Mouse (Mus musculus): ENCODE results near the gene Gpc6. TPM values are rescaled to one million over a fixed set of nuclear protein-coding genes. Genes with fewer than 3 reads are reported as not detected.

Gene Gpc6
- total and polyA plus RNA-seq, 3 experiments, result not detected

DNA sequence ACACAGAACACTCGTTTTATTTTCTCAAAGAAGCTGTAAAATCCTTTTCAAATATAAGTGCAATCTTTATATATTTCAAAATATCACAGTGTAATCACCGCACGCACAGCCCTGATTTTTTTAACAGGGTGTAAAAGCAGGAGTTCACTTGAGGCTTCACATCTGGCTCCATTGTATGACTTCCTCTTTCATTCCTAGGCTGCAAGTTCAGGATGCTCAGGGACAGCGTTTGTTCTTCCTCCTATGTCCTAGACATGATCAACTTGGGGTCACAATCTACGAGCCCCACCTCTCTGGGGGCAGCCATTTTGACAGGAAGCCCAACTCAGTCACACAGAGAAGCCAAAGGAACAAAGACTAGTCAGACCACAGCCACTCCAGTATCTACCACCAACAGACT lies 1094.2 kb downstream of the Gpc6 start:
- Histone ChIP-seq H3K79me2 (replicated peaks; ENCODE audit: control insufficient read depth, extremely low read depth, insufficient read depth, poor library complexity, severe bottlenecking) (no peaks in the 10 kb centered on the region), H3K27ac (ENCODE audit: insufficient read depth, low read depth) (no peak overlapping the region), H3K27me3 (replicated peaks) (no peaks in the 10 kb centered on the region), H3K4me1 (ENCODE audit: control insufficient read depth in 1 of 2, insufficient read depth in 2 of 2) (peaks cover 5 to 6% of the 10 kb centered on the region in 2 experiments; a peak in 2 of 4 replicates), H3K9ac (ENCODE audit: insufficient read depth, low read depth) (no peak overlapping the region), H3K36me3 (replicated peaks in 1 of 2; ENCODE audit: control insufficient read depth in 1 of 2, insufficient read depth in 1 of 2, low read length in 1 of 2) (no peaks in the 10 kb centered on the region), H3K4me3 (replicated peaks in 1 of 3; ENCODE audit: low read depth in 2 of 3, low read length in 2 of 3, poor library complexity in 1 of 3) (no peak overlapping the region), H3K9me3 (replicated peaks; ENCODE audit: low read length) (no peaks in the 10 kb centered on the region), H3K4me2 (ENCODE audit: insufficient read depth, low read depth, poor library complexity, severe bottlenecking) (peak overlapping the region; percentile 15; the same call in 1 of the 2 replicates)
- in situ Hi-C loops (cut with MboI; ENCODE audit: low pct_ligation_motif_present, low pct_unique_long_range_greater_than_20kb, low sequenced_read_pairs), result loop anchor here (25.0 kb wide), 1 partner anchor 568 kb away; no protein-coding TSS in a partner anchor
- no peak for DNase-seq (ENCODE audit: extremely low read depth)
- dilution Hi-C loops (cut with MboI; ENCODE audit: extremely low pct_ligation_motif_present, extremely low pct_unique_long_range_greater_than_20kb, low sequenced_read_pairs), result no loop called here
- no peak for TF ChIP-seq ZMIZ1 (IDR thresholded peaks at IDR 0.05; ENCODE audit: low read depth, low read length)
- TF ChIP-seq MAFK (IDR thresholded peaks at IDR 0.05; ENCODE audit: insufficient replicate concordance, low read length), result no peak
- no peak for TF ChIP-seq KAT2A (IDR thresholded peaks at IDR 0.05; ENCODE audit: insufficient replicate concordance, low read length)
- no peak for TF ChIP-seq CHD2 (IDR thresholded peaks at IDR 0.05; ENCODE audit: low read length)
- TF ChIP-seq IRF4 (IDR thresholded peaks at IDR 0.05; ENCODE audit: low read depth, low read length), result no peak
- no peak for TF ChIP-seq NRF1 (IDR thresholded peaks at IDR 0.05; ENCODE audit: low read depth, low read length)
- no peak for TF ChIP-seq MYC (IDR thresholded peaks at IDR 0.05; ENCODE audit: low read depth, low read length)
- TF ChIP-seq MEF2A (IDR thresholded peaks at IDR 0.05; ENCODE audit: borderline replicate concordance, low read depth, low read length), result no peak
- TF ChIP-seq JUND (conservative IDR thresholded peaks at IDR 0.05; ENCODE audit: low read depth, low read length), result no peak
- no peak for TF ChIP-seq HCFC1 (IDR thresholded peaks at IDR 0.05; ENCODE audit: low read depth, low read length)
- TF ChIP-seq GABPA (IDR thresholded peaks at IDR 0.05; ENCODE audit: insufficient replicate concordance, low read depth, low read length), result no peak
- TF ChIP-seq PAX5 (IDR thresholded peaks at IDR 0.05; ENCODE audit: low read length), result no peak
- TF ChIP-seq USF2 (conservative IDR thresholded peaks at IDR 0.05; ENCODE audit: low read depth, low read length), result no peak
- TF ChIP-seq SMC3 (IDR thresholded peaks at IDR 0.05; ENCODE audit: low read depth, low read length), result no peak

DNA sequence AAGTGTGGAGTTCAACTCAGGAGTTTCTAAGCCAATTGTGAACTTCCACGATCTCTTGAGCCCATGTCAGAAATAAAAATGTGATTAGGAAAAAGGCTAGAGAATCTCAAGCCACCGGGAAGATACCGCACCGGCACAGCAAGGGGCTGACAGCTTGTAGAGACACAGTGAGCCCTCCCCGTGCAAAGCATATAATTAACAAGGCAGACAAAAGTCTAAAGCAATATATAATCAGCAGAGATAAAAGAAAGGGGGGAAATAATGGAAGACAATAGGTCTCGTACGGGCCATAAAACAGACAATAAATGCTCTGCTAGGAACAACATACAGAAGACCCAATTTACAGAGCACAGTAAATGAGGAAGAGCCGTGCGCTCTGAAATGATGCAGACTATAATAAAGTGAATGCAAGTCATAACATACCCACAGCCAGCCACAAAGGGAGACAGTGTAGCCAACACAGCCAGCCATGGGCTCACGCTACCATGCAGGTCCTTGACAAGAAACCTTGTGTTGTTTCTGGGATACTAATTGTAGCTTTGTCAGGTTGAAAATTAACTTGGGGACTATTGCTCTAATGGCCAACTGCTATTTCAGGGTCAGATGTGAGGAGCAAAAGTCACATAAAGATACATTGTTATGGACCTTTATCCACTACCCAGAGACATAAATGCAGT lies 1096.9 kb downstream of the Gpc6 start:
- TF ChIP-seq MAX (IDR thresholded peaks at IDR 0.05; ENCODE audit: low read length), result no peak
- TF ChIP-seq IRF4 (IDR thresholded peaks at IDR 0.05; ENCODE audit: low read depth, low read length), result no peak
- no peak for TF ChIP-seq CTCF (conservative IDR thresholded peaks at IDR 0.05 in 1 of 2, IDR thresholded peaks at IDR 0.05 in 1 of 2; ENCODE audit: low read depth in 2 of 2, low read length in 2 of 2)
- TF ChIP-seq CHD2 (IDR thresholded peaks at IDR 0.05; ENCODE audit: low read length), result no peak
- no peak for TF ChIP-seq ELF1 (IDR thresholded peaks at IDR 0.05; ENCODE audit: low read depth, low read length)
- TF ChIP-seq ETS1 (conservative IDR thresholded peaks at IDR 0.05; ENCODE audit: low read depth, low read length), result no peak
- TF ChIP-seq MXI1 (IDR thresholded peaks at IDR 0.05; ENCODE audit: low read depth, low read length), result no peak
- no peak for TF ChIP-seq USF1 (IDR thresholded peaks at IDR 0.05; ENCODE audit: low read depth, low read length)
- no peak for TF ChIP-seq ZNF384 (IDR thresholded peaks at IDR 0.05; ENCODE audit: low read depth, low read length)
- no peak for TF ChIP-seq RAD21 (IDR thresholded peaks at IDR 0.05; ENCODE audit: low read depth, low read length)
- TF ChIP-seq SMC3 (IDR thresholded peaks at IDR 0.05; ENCODE audit: low read depth, low read length), result no peak
- no peak for TF ChIP-seq GABPA (IDR thresholded peaks at IDR 0.05; ENCODE audit: insufficient replicate concordance, low read depth, low read length)
- no peak for TF ChIP-seq ZC3H11A (IDR thresholded peaks at IDR 0.05; ENCODE audit: low read depth, low read length)
- TF ChIP-seq MYC (IDR thresholded peaks at IDR 0.05; ENCODE audit: low read depth, low read length), result no peak
- no peak for TF ChIP-seq MEF2A (IDR thresholded peaks at IDR 0.05; ENCODE audit: borderline replicate concordance, low read depth, low read length)
- TF ChIP-seq POLR2A (IDR thresholded peaks at IDR 0.05; ENCODE audit: low read depth, low read length), result no peak
- no peak for TF ChIP-seq UBTF (IDR thresholded peaks at IDR 0.05; ENCODE audit: low read depth, low read length)
- H3K79me2 ChIP-seq (replicated peaks; ENCODE audit: control insufficient read depth, extremely low read depth, insufficient read depth, poor library complexity, severe bottlenecking), result no peaks in the 10 kb centered on the region
- H3K4me3 ChIP-seq (replicated peaks in 1 of 3; ENCODE audit: low read depth in 2 of 3, low read length in 2 of 3, poor library complexity in 1 of 3), result no peak overlapping the region
- no peaks in the 10 kb centered on the region for H3K27me3 ChIP-seq (replicated peaks)
- H3K36me3 ChIP-seq (replicated peaks in 1 of 2; ENCODE audit: control insufficient read depth in 1 of 2, insufficient read depth in 1 of 2, low read length in 1 of 2), result no peaks in the 10 kb centered on the region
- in situ Hi-C loops (cut with MboI; ENCODE audit: low pct_ligation_motif_present, low pct_unique_long_range_greater_than_20kb, low sequenced_read_pairs), result loop anchor here (25.0 kb wide), 1 partner anchor 565 kb away; no protein-coding TSS in a partner anchor
- peaks cover 5 to 6% of the 10 kb centered on the region in 2 experiments; a peak in 2 of 4 replicates for H3K4me1 ChIP-seq (ENCODE audit: control insufficient read depth in 1 of 2, insufficient read depth in 2 of 2)
- dilution Hi-C loops (cut with MboI; ENCODE audit: extremely low pct_ligation_motif_present, extremely low pct_unique_long_range_greater_than_20kb, low sequenced_read_pairs), result no loop called here
- no peaks in the 10 kb centered on the region for H3K9me3 ChIP-seq (replicated peaks; ENCODE audit: low read length)
- H3K27ac ChIP-seq (ENCODE audit: insufficient read depth, low read depth), result no peak overlapping the region
- no peak overlapping the region for H3K9ac ChIP-seq (ENCODE audit: insufficient read depth, low read depth)
- H3K4me2 ChIP-seq (ENCODE audit: insufficient read depth, low read depth, poor library complexity, severe bottlenecking), result no peak overlapping the region
- DNase-seq (ENCODE audit: extremely low read depth), result no peak

Data from CH12.LX (cell line).